Mouse (Mus musculus) midbrain, embryonic 16.5 days (tissue): ENCODE results near the gene Phb2. TPM values are rescaled to one million over a fixed set of nuclear protein-coding genes. Genes with fewer than 3 reads are reported as not detected.
"Not testable (repeated sequence)": the region's sequence is repeated elsewhere in the genome, so short reads cannot be mapped to it uniquely, and the experiment has no call there.

Source experiments
- ATAC-seq: fragments of 200-750 bp; cut with Nextera tagmentation; 2 replicates; pipeline ENCODE4 v1.8.0; 2017; ENCODE audit warnings: moderate TSS enrichment
- H3K27ac ChIP-seq: fragments of 300-500 bp; sonication (generic); 2 replicates; pipeline ENCODE4 v1.5.1; 2014; ENCODE audit warnings: mild to moderate bottlenecking, low read length, mixed read lengths
- H3K27me3 ChIP-seq: fragments of 300-500 bp; sonication (generic); 2 replicates; pipeline ENCODE4 v1.6.1; 2014; ENCODE audit warnings: low read depth, low read length, mixed read lengths; ENCODE audit not compliant: control insufficient read depth, insufficient read depth
- H3K36me3 ChIP-seq: fragments of 300-500 bp; sonication (generic); 2 replicates; pipeline ENCODE4 v1.6.1; 2014; ENCODE audit warnings: mild to moderate bottlenecking, low read length, moderate library complexity, mixed read lengths; ENCODE audit not compliant: control insufficient read depth, insufficient read depth
- H3K4me1 ChIP-seq: fragments of 300-500 bp; sonication (generic); 2 replicates; pipeline ENCODE4 v1.6.1; 2014; ENCODE audit warnings: mild to moderate bottlenecking, low read length, mixed read lengths; ENCODE audit not compliant: control insufficient read depth, insufficient read depth
- H3K4me2 ChIP-seq: fragments of 300-500 bp; sonication (generic); 2 replicates; pipeline ENCODE4 v1.6.1; 2014; ENCODE audit warnings: mild to moderate bottlenecking, low read length, mixed read lengths
- H3K4me3 ChIP-seq: fragments of 300-500 bp; sonication (generic); 2 replicates; pipeline ENCODE4 v1.5.1; 2014; ENCODE audit warnings: low read depth, mild to moderate bottlenecking, low read length, moderate library complexity, mixed read lengths
- H3K9ac ChIP-seq: fragments of 300-500 bp; sonication (generic); 2 replicates; pipeline ENCODE4 v1.6.1; 2014; ENCODE audit warnings: low read depth, low read length, mixed read lengths
- H3K9me3 ChIP-seq: fragments of 300-500 bp; sonication (generic); replicated peaks from 2 replicates; pipeline ENCODE4 v1.6.1; 2014; ENCODE audit warnings: mild to moderate bottlenecking, low read length, mixed read lengths; ENCODE audit not compliant: control insufficient read depth, poor library complexity, severe bottlenecking
- WGBS: fragments of 180-500 bp; shearing (Covaris S2); extraction: QIAGEN DNeasy Blood & Tissue Kit; methylation state at CpG from one replicate; pipeline ENCODE4 v1.1.7; 2014; 5-methylcytosine and 5-hydroxymethylcytosine counted together
- polyA plus RNA-seq: library from polyadenylated mRNA; unstranded; fragments of >200 nt; fragmentation: Nextera tagmentation; extraction: Ambion mirVana; gene quantifications from 2 replicates; pipeline ENCODE4 v1.2.1, GENCODE M21; 2015

The Phb2 gene
- polyA plus RNA-seq, 1 experiment from 2014 or later: 240 TPM

GRCm38 (mm10) chr6:124673619-124674018, 38.5 kb upstream of the Phb2 start:
- no peak for ATAC-seq
- Histone ChIP-seq H3K36me3 (no peaks in the 10 kb centered on the region), H3K4me2 (no peak overlapping the region), H3K9me3 (no peaks in the 10 kb centered on the region), H3K27ac (no peak overlapping the region), H3K9ac (no peak overlapping the region), H3K4me1 (no peaks in the 10 kb centered on the region), H3K4me3 (no peak overlapping the region), H3K27me3 (no peaks in the 10 kb centered on the region)
- 89% methylated on average over 9 of the region's 9 CpGs for WGBS

GRCm38 (mm10) chr6:124674591-124674990, 37.5 kb upstream of the Phb2 start:
- 97% methylated on average over 7 of the region's 7 CpGs for WGBS
- Histone ChIP-seq H3K9me3 (no peaks in the 10 kb centered on the region), H3K4me3 (no peak overlapping the region), H3K27ac (no peak overlapping the region), H3K4me1 (no peaks in the 10 kb centered on the region), H3K4me2 (no peak overlapping the region), H3K9ac (no peak overlapping the region), H3K27me3 (no peaks in the 10 kb centered on the region), H3K36me3 (no peaks in the 10 kb centered on the region)
- ATAC-seq: no peak

- no peak for ATAC-seq
- Histone ChIP-seq H3K9me3 (no peaks in the 10 kb centered on the region), H3K27me3 (no peaks in the 10 kb centered on the region), H3K36me3 (no peaks in the 10 kb centered on the region), H3K4me3 (no peak overlapping the region), H3K4me1 (no peaks in the 10 kb centered on the region), H3K27ac (no peak overlapping the region), H3K9ac (no peak overlapping the region), H3K4me2 (no peak overlapping the region)
- WGBS: 91% methylated on average over 6 of the region's 6 CpGs
Measured at GRCm38 (mm10) chr6:124676171-124676570, 36.0 kb upstream of the Phb2 start.

- Histone ChIP-seq H3K4me2 (no peak overlapping the region), H3K27ac (no peak overlapping the region), H3K4me3 (no peak overlapping the region), H3K9me3 (no peaks in the 10 kb centered on the region), H3K27me3 (no peaks in the 10 kb centered on the region), H3K9ac (no peak overlapping the region), H3K4me1 (no peaks in the 10 kb centered on the region), H3K36me3 (no peaks in the 10 kb centered on the region)
- WGBS: 95% methylated on average over 7 of the region's 7 CpGs
- no peak for ATAC-seq
Measured at GRCm38 (mm10) chr6:124678769-124679168, 33.4 kb upstream of the Phb2 start.

GRCm38 (mm10) chr6:124679486-124679885, 32.6 kb upstream of the Phb2 start:
- H3K4me1 ChIP-seq: no peaks in the 10 kb centered on the region
- H3K9me3 ChIP-seq: no peaks in the 10 kb centered on the region
- H3K36me3 ChIP-seq: no peaks in the 10 kb centered on the region
- no peak overlapping the region for H3K27ac ChIP-seq
- H3K27me3 ChIP-seq: no peaks in the 10 kb centered on the region
- no peak overlapping the region for H3K4me3 ChIP-seq
- no peak overlapping the region for H3K9ac ChIP-seq
- no peak for ATAC-seq
- H3K4me2 ChIP-seq: no peak overlapping the region
- WGBS: 92% methylated on average over 3 of the region's 3 CpGs

- H3K9me3 ChIP-seq, H3K27me3 ChIP-seq, ATAC-seq, H3K36me3 ChIP-seq, H3K4me1 ChIP-seq, H3K9ac ChIP-seq, H3K27ac ChIP-seq, H3K4me3 ChIP-seq, H3K4me2 ChIP-seq: not testable (repeated sequence)
- WGBS: 62% methylated on average over 6 of the region's 6 CpGs
Measured at GRCm38 (mm10) chr6:124682291-124682690, 29.8 kb upstream of the Phb2 start.

GRCm38 (mm10) chr6:124683591-124684417, 28.3 kb upstream of the Phb2 start:
- no peaks in the 10 kb centered on the region for H3K27me3 ChIP-seq
- ATAC-seq: no peak
- no peaks in the 10 kb centered on the region for H3K4me1 ChIP-seq
- H3K36me3 ChIP-seq: no peaks in the 10 kb centered on the region
- H3K4me3 ChIP-seq: no peak overlapping the region
- WGBS: 92% methylated on average over 14 of the region's 14 CpGs
- H3K4me2 ChIP-seq: no peak overlapping the region
- no peak overlapping the region for H3K9ac ChIP-seq
- H3K27ac ChIP-seq: no peak overlapping the region
- H3K9me3 ChIP-seq: no peaks in the 10 kb centered on the region

- no peak overlapping the region for H3K4me2 ChIP-seq
- no peak overlapping the region for H3K4me3 ChIP-seq
- H3K9me3 ChIP-seq: no peaks in the 10 kb centered on the region
- no peak for ATAC-seq
- H3K9ac ChIP-seq: no peak overlapping the region
- H3K4me1 ChIP-seq: no peaks in the 10 kb centered on the region
- WGBS: 91% methylated on average over 12 of the region's 12 CpGs
- H3K27me3 ChIP-seq: no peaks in the 10 kb centered on the region
- no peaks in the 10 kb centered on the region for H3K36me3 ChIP-seq
- no peak overlapping the region for H3K27ac ChIP-seq
Measured at GRCm38 (mm10) chr6:124685606-124686386, 26.3 kb upstream of the Phb2 start.

- H3K27me3 ChIP-seq, H3K4me3 ChIP-seq, H3K9me3 ChIP-seq, H3K9ac ChIP-seq, H3K4me2 ChIP-seq, H3K36me3 ChIP-seq, H3K27ac ChIP-seq, H3K4me1 ChIP-seq, ATAC-seq: not testable (repeated sequence)
- 79% methylated on average over 1 of the region's 1 CpGs for WGBS
Measured at GRCm38 (mm10) chr6:124686644-124687043, 25.5 kb upstream of the Phb2 start.
